Mouse (Mus musculus): ENCODE measurements around the gene Adtrp.

Gene Adtrp

DNA sequence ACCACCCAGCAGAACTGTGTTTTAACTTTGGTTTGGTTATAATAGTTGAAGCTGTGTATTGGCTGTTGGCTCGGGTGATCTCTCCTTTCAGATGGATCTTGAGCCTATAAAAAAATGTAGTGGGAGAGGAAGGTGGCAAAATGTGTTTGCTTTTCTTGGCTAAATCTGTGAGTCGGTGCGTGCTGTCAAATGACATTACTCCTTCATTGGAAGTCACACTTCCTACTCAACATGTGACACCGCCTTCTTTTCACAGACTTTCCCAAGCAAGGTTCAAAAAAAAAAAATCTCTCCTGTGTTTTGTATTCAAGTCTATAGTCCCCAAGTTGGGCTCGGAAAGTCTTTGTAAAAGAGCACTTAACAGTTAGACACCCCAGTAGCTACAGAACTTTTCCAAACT is 19.9 kb downstream of the Adtrp start:
- DNase-seq = no peak

DNA sequence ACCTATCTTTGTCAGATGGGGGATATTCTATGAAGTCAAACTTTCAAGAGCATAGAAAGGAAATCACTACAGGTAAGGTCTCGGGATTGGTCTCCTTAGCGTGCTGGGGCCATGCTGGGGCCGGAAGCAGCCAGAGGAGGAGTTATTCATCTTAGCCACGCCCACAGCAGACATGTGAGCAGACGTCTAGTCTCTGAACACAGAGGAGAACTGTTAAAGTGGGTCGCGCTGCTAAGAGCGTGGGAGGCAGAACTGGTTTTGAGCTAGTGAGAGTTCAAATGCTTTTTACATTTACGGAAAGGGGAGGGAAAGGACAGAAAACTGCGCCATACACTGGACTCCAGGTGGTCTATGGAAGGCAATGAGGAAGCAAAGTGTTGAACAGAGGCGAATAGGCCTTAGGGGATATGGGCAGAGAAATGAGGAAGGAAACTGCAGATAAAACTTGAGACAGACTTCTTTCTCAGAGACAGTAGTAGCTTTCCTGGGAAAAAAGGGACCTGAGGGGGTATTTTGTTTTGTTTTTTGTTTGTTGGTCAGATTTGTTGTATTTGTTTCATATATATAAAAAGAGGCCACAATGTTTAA is 22.0 kb downstream of the Adtrp start:
- peak; percentile 9 for DNase-seq

DNA sequence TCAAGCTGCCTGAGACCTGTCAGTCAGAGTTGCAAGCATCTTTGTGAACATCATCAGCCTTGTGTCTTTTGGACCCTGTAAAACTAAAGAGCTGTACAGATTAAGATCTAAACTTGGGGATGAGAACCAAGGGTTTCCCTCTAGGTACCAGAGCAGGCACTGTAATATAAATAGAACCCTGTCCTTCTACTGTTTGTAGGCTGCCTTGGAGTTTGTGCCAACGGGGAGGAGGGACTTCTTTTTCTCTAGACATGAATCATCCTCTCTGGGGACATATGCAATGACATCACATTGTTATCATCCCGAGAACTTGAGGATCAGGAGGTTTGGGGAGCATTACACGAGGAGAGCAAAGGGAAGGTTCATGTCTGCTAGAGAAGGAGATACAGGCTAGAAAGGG is 24.4 kb downstream of the Adtrp start:
- DNase-seq = no peak

DNA sequence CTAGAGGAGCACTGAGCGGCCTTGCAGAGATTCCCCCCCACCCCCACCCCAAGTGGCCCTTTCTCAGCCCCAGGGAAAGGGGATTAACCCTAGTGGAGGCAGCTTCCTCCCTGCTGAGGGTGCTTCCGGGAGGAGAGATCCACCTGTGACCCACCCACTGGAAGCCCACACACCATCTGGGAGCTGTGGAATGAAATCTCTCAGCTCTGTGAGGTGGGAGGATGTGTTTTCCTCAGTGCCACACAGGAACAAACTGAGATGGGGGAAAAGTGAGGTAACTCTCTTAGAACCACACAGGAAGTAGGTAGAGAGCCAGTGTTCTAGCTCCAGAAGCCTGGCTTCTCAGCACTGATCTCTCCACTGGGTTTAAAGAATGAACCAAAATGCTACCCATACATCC is 24.9 kb downstream of the Adtrp start:
- DNase-seq = no peak

DNA sequence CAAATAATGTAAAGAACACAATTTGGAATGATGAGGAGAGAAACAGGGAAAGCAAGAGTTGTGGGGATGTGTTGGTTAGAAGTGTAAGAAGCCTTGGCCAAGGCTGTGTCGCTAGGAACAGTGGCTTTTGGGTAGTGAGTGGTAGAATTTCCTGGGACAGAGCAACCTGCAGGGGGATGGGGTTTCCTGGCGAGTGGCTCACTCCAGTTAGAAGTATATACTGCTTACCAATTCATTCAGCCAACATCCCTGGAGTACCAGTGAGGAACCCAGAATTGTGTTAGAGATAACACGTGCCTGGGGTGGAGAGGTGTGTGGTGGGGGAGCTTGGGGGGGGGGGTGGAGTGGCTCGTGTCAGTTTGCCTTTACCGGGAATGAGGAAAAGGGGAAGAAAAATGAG is 25.4 kb downstream of the Adtrp start:
- no peak for DNase-seq

DNA sequence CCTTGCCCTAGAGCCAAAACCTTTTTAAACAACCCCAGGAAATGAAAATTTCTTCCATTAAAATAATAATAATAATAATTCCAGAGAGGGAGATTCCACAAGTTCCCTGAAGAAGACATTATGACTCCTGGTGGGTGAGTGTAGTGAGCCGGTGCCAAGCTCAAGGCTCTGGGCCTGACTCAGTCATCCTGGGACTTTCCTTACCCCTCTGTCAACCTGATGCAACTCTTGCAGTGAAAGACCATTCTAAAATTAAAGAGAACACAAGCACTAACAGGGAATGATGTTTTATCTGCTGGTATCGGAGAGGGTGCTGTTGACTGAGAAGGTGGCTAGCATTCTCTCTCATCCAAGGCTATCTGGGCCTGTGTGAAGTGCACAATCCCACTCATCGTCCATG is 26.5 kb downstream of the Adtrp start:
- DNase-seq = no peak

DNA sequence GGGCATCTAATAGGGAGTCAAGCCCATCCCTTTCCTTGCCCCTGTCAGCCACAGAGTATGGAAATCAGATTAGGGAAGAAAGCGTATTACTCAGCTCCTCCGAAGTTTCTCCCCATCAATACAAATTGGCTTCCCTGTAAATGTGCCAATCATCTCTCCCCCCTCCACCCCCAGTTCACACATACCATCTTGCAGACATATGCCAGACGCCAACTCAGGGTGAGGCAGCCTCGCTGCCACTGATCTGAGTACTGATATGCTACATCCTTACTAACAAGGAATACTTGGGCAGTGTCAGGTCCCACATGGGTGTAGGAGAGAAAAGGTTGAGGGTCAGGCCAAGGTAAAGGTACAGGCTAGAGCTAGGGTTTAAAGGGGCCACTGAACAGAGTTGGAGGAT is 27.6 kb downstream of the Adtrp start:
- DNase-seq = no peak

DNA sequence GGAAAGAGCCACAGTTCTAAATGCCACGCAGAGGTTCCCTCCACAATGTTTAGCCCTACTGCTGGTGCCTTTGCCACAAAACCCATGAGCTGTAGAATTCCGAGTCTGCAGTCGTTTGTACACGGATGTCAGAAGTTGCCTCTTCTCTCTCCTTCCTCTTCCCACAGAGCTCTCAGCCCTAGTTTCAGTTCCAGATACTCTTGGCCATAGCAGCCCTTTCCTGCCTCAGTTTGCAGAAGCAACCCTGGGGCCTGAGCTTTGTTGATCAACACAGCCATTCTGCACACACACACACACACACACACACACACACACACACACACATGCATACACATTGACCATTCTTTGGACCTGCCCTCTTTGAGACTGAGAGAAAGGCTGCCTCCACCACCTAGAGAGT is 28.0 kb downstream of the Adtrp start:
- DNase-seq = no peak

DNA sequence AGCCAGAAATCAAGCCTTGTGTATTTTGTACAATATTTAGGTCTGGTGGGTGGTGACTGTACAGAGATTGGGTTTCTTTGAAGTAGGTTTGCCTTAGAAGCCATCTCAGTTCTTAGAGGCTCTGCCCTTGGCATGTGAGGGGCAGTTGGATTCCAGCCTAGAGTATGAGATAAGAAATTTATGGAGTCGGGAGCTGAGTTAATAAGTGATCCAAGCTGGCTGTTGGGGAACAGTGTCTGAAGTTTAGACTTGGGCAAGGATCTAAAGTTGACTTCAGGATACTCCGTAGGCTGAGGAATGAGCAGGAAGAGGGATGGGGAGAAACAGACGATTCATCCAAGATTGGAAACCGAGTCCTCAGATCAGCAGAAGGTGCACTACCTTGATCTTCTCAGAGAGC is 29.9 kb downstream of the Adtrp start:
- no peak for DNase-seq

DNA sequence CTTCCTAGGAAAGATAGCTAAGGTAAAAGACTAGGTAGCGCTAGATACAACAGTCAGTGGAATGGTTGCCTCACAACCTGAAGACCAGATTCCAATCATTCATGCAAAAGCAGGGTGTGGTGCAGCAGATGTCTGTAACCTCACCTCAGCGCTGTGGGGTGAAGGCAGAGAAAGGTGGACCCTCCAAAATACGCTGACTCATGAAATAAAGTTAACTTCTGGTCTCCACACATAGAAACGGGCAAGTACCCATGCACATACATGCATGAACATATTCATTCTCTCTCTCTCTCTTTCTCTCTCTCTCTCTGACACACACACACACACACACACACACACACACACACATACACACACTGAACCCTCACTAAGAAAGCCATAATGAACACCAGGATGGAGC is 30.8 kb downstream of the Adtrp start:
- DNase-seq = no peak

DNA sequence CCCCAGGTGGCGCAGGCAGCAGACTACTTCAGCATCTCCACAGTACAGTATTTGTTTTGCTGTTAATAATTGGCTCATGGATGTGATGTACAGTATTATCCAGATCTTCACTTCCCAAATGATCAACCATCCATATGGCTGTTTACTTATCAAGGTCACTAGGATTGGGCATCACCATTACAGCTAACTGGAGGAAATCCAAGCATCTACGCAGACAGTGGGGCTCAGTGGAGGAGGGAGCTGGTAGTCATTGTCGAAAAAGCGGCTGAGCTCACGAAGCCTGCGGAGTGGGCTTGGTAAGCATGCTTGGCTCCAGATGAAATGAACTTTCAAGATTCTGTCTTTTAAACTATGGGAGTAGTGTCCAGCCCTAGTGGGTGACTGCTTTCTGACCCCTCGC is 36.7 kb downstream of the Adtrp start:
- no peak for DNase-seq

DNA sequence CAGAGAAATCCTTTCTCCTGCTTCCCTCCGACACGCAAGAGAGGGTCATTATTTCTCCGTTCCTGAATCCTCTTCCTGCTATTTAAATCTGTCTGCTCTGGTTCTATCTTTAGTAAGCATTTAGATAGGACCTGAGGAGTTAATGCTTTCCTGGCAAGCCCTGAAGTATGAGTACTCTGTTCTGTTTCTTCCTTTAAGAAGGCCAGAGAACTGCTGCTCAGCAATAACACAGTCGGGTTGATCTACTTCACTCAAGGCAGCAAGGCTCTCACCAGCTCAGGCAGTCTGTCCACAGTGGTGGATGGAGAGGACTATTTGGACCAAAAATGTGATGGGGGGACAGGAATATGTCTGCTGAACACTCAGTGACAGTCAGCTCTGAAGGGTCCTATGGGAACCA is 39.7 kb downstream of the Adtrp start:
- DNase-seq = no peak

DNA sequence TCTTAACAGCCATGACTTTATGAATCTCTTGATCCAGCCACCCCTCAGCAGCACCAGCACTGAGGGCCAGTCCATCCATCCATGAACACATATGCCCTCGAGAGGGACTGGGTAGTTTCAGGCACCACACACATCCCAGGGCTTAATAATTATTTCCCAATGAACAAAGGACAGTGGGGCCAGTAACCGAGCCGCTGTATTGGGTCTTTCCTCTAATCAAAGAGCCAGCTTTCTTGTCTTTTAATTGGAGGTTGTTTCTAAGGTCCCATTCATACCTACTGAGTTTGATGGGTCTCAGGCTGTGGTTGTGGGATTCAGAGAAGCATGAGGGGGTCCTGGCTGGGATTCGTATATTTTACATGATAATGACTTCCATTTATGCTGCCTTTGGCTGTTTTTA is 40.2 kb downstream of the Adtrp start:
- no peak for DNase-seq

DNA sequence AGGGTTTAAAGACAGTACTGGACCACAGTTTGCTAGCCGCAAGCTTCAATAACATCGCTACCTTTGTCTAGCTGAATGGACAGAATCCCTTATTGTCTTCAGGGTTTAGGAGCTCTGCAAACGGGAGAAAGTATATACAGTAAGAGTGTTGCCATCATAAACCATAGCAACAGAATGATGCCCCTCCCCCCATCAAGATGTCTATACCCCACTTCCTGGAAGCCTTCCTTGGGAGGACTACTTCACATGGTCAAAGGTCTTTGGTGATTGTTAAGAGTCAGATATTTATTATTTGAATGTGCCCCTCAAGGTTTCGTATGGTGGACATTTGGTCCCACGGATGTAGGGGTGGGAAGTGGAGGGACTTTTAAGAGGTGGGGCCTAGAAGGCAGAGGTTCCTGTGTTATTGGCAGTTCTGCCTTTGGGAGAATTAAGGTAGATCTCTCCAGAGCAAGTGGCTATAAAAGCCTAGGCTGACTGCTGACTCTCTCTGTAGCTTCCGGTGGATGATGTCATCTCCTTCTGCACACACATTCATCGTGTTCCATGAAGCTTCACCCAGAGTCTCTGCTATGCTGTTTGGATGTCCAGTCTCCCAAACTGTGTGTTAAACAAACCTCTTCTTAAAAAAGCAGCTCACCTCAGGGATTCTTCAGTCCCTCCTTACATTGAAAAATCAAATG is 42.2 kb downstream of the Adtrp start:
- DNase-seq = no peak

DNA sequence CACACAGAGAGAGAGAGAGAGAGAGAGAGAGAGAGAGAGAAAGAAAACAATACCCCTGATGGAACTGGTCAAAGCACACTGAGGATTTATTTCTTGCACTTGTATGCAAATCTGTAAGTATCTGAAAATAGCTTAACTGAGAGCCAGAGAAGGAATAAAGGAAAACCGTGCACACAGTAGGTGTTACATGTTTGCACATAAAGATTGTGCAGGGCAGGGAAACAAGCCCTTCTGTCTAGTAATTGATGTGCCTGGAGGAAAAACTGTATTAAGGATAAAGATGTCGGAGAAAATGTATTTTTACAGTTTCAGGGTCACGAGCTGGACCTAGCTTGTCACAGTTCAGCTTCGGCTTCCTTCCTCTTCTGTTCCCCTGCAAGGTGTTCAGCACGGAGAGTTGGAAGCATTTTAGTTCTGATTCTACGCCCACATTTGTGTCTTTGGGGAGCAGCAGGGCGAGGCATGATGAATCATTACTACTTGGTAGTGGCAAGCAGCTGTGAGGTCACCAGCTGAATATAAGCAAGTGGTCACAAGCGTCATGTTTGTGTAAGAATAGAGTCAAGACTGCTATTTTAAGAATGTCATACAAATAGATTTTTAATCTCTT is 43.7 kb downstream of the Adtrp start:
- no peak for DNase-seq

DNA sequence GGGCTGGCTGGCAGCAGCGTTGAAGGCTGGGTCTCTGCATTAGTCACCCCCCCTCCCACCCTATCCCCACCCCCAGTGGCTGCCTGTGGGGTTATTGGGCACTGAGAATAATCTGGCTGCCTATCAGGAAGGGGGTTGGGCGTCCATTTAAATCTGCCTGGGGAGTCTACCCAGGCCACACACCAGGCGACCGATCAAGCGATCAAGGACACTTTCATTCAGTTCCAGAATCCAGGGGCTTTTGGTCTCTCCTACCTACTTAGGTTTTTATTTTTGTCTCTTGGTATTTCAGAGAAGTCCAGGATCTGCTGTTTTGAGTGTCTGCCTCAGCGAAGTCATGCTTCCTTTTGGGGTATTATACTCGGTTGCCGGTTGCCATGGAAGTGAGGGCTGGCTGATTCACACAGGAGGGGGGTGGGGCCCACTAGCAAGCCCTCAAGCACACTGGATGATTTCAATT is 46.3 kb downstream of the Adtrp start:
- DNase-seq = peak; percentile 12

DNA sequence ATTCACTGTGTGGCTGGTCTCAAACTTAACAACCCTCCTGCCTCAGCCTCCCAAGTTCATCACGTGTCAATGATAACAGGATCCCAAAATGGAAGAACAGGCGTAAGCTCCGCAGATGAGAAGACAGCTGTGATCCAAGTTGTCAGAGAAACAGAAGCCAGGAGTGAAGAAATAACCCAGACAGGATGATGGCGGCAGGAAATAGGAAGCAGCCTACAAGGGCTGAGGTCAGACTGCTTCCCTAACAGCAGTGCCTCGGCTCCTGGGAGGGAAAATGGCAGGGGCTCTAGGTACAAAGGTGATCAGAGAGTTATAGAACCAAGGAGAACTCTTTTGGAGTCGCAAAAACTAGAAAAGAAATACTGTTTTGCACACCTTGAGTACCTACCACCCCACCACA is 54.6 kb downstream of the Adtrp start:
- DNase-seq = no peak

DNA sequence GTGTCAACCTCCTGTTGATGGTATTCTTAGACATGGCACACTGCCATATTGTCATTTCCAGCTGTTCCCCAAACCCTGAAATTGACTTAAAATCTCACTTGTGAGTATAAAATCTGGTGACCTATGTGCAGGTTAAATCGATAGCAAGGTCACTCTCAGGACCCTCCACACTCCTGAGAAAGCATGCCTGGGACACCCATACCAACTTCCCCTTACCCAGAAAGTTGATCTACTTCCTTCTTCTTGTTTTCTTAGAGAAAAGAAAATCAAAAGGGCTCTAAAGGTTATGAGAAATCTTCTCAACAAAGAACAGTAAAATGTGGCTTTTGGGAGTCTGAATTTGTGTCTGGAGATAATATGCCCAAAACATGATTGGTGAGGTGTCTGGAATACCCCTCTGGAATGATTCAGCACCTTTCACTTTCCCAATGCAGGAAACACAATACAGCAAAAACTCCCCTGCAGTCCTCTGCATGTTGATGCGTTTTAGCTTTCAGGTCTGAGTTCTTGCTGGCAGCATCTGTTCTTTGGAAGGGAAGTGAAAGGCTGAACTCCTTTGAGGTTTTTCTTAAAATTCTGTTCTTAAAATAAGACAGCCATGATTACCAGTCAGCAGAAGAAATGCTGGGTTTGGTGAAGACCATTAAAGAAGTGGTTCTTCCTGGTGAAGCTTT is 59.5 kb downstream of the Adtrp start:
- DNase-seq = no peak

DNA sequence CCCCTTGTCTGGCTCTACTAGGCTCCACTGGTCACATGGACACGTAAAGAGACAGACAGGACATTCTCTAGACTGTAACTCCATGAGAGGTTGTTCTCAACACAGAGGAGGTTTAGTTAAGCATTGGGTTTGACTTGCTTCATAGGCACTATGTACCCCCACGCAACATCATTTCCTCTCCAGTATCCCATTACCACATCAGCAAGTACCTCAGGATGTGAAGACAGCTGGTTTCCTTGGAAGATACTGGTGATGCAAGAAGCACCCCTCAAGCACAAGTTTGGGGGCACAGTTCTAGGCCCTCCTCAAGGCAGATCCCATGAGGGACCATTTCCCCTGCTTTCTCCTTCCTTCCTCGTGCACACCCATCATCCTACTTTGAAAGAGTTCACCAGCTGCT is 60.8 kb downstream of the Adtrp start:
- no peak for DNase-seq

DNA sequence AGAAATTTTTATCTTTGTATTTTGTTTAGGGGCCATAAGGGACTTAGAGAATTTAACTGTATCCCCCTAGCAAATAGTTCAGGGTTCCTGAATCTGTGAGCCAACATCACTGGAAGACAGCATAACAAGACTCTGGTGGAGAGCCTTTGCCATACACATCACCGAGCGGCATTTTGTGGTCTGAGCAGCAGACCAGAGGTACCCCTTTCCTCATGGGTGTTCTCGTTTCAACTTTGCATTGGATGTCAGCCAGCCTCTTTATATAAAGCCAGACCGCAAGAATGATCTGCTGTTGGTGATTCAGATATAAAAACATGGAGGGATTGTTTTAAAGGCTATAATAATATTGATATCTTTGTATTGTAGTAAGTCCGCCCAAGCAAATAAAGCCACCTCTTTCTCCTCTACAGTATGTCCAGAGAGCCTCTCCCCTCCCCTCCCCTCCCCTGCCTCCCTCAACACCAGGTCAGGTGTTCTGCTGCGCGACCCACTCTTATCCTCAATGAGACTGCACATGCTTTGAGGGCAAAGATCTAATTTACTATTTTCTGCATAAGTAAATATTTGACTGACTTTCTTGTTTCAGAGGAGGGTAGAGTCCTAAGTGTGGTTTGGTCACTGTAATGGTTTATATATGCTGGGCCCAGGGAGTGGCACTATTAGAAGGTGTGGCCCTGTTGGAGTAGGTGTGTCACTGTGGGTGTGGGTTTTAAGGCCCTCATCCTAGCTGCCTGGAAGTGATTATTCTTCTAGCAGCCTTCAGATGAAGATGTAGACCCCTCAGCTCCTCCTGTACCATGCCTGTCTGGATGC is 62.4 kb downstream of the Adtrp start:
- no peak for DNase-seq

DNA sequence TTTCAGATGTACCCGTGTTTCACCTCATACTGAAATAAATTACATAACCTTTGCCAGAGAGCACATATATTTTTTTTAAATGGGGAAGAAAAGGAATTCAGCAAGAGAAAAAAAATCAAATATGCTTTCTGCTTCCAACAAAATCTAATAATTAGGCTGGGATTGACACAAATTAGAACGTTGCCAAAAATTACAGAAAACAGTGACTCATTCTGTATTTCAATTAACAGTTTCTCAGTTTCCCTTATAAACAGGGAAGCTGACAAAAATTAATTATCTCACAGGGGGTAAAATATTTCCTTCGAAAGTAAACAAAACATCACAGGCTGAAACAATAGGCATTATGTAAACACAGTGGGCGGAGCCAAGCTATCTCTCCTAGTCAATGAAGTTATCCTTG is 67.2 kb downstream of the Adtrp start:
- DNase-seq = no peak

DNA sequence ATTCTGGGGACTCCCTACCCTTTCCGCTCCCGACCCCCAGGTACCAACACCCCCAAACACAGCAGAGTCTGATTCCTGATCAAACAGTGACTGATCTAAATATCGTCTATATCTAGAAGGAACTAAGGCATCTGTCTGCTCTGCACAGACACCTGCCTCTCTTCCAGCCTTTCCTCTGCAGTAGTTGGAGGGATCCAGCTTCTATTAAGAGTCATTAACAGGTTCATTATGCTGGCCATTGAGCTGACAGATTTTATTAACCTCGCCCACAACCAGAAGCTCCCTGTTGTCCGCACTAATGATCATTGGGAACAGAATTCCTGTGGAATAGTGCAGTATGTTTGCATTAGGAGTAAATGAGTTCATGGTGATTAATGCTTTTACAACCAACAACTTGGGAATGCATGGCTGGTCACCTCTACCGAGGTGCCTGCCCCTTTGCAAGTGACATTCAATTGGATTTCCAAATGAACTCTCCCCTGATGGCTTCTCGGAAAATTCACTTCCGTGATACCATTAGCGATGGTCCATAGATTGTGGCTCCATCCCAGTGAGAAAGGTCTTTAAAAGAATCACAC is 67.8 kb downstream of the Adtrp start:
- DNase-seq = no peak

Data from liver (tissue).